Mouse (Mus musculus): ENCODE results near the gene Ripply1.

Ripply1 gene

DNA sequence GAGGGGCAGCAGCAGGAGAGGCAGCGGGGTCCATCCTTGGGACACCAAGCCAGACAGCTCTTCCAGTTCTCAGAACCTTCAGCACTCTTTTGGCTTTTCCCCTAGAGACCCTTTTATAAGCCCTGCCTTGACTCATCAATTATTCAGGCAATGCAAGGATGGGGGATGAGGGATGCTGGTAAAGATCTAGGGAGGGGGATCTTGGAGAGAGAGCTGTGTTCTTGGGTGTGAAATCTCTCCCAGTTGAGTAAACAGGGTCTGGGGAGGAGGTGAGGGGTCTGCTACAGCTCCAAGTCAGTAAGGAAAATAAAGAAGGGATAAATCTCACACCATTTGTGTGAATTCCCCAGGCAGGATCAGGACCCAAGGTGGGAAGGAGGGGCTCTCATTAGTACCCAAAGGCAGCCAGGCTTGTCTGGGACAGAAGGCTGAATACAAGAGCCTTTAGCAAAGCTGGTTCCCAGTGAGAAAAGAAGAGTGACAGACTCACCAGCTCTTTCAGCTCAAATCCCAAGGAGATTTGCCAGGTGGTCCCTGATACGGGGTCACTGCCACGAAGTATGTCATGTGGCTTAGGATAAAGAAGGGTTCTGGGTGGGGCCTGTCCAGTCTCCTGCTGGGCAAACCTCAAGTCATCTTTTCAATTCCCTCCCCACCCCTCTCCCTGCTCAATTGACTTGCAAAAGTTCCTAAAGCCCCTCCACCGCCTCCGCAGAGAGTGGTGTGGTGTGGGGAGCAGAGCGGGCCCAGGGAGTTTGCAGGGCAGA, at the start of gene Ripply1:
Gene Ripply1, minus strand, starts transcription at position 76 of the 767 bp plus-strand sequence.
- no peak for DNase-seq (ENCODE audit: low spot score)

GRCm38 (mm10) chrX:139828363-139829092, 46.4 kb upstream of the Ripply1 start:
- no peak for DNase-seq (ENCODE audit: low spot score)

GRCm38 (mm10) chrX:139826926-139827325, 44.8 kb upstream of the Ripply1 start:
- no peak for DNase-seq (ENCODE audit: low spot score)

DNA sequence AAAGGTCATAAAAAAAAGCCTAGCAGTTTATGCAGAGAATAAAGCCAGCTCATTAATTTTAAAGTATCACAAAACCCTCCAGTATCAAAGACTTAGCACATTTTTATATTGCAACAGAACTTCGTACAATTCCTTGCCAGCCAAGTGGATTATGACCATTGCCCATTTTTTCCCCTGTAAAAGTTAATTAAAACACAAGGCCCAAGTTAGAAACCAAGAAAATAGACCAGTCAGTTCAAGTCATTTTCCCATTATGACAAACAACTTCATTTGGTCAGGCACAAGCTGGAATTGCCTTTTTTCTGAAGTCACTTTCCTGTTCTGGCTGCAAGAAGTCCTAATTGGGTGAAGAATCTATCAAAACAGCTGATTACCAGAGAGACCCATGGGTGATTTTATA, 43.2 kb upstream of the Ripply1 start:
- DNase-seq (ENCODE audit: low spot score), result no peak

GRCm38 (mm10) chrX:139815201-139815600, 33.0 kb upstream of the Ripply1 start:
- no peak for DNase-seq (ENCODE audit: low spot score)

GRCm38 (mm10) chrX:139814018-139814635, 32.0 kb upstream of the Ripply1 start:
- DNase-seq (ENCODE audit: low spot score), result no peak

- no peak for DNase-seq (ENCODE audit: low spot score)
Measured at GRCm38 (mm10) chrX:139813299-139814002, 31.3 kb upstream of the Ripply1 start.

DNA sequence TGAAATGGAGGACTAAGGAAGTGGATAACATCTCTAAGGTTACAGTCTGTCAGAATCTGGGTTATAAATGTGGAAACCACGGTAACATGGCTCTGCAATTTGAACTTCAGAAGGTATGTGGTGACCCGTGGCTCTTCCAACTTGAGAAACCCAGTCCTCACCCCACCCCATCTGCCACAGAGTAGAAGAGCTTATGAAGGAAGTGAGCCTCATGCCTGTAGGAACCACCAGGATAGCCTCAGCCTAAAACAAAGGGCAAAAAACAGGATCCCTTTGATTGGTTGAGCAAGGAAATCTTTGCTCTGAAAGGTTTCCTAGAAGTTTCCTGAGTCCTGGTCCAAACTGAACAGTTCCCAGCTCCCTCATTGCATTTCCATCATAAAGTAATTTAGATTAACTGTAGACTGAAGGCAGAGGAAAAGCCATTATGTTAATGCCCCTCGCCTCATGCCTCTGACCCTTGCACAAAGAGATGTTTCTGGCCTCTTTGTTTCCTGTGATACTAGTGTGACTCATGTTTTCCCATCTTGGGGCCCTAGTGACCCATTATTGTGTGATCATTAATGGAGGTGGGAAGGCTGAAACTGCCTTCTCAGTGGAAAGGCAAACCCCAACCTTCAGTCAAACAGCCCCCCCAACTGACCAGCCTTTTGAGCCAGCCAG, 30.6 kb upstream of the Ripply1 start:
- no peak for DNase-seq (ENCODE audit: low spot score)

DNA sequence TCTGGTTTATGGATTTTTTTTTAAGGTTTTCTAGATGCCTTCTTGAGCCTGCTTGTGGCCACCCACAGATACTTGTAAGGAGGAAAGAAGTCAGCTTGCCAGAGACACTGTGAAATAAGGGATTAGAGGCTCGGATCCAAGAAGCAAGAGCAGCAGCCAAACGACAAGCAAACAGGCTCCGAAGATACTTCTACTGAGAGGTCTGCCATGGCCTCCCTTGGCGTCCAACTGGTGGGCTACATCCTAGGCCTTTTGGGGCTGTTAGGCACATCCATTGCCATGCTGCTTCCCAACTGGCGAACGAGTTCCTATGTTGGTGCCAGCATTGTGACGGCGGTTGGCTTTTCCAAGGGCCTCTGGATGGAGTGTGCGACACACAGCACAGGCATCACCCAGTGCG, 26.3 kb upstream of the Ripply1 start:
- no peak for DNase-seq (ENCODE audit: low spot score)

DNA sequence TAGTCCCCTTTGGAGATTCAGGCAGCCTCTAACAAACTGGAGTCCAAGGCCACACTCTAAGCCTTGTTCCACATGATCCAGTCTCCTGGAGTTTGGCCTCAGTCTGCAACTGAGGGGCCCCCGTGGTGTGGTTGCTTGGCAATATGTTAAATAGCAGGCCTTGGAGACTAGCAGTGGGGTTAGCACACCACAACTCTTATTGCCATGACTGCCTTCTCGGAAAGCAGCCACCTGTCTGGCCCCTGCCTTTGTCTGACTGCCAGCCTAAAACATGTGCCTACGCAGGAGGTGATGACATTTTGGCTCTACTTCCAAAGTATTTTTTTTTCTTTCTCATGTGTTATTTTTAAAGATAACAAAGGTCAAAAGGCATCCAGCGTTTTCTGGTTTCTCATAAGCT, 25.9 kb upstream of the Ripply1 start:
- DNase-seq (ENCODE audit: low spot score), result no peak

DNA sequence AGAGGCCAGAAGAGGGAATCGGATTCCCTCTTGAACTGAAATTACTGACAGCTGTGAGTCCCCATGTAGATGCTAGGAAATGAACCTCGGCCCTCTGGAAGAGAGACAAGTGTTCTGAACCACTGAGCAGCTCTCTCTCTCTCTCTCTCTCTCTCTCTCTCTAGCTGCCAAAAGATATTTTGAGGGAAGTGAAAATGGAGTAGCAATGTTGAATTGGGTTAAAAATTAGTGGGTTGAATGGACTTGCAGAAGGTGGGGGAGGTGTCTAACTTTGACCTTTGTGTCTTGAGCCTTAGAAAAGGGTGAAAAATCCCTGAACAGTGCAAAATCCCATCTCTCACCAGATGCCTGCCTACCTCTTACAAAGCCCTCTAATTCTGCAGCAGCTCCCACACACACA, 25.2 kb upstream of the Ripply1 start:
- DNase-seq (ENCODE audit: low spot score), result no peak

DNA sequence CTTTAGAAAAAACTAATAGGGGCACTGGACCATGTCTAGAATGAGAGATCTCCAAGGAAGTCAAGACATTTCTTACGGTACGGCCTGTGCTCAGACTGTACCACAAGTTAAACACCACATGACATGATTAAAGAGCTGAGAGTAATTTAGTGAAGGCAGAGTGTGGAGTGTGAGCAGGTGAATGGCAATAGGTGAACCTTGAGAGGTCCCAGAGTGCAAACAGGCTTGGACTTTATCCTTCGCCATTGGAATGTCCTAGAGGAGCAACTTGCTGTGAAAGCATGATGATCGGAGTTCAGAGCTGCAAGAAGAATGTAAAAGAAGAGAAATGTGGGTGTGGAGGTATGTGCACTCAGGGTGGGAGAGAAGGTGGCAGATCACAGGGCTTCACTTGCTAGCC, 23.8 kb upstream of the Ripply1 start:
- DNase-seq (ENCODE audit: low spot score), result no peak

DNA sequence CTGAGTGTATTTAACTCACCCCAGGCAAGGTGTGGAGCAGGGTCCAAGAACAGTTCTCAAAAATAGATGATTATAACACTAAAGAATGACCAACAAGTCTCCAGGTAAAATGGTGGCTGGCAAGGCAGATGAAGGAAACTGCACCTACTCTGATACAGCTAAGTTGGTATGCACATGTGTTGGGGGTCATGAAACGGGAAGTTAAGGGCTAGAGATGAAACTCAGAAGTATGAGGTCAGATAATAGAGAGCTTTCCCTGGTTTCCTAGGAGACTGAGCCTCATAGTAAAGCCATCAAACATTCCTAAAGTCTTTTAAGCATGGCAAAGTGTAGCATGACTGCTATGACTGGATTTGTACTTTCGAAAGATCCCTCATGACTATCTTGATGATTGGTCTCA, 20.9 kb upstream of the Ripply1 start:
- no peak for DNase-seq (ENCODE audit: low spot score)

GRCm38 (mm10) chrX:139800406-139800878, 18.3 kb upstream of the Ripply1 start, which contains the start of gene Cldn2:
Gene Cldn2 (plus strand): TSS chrX:139800828.
- no peak for DNase-seq (ENCODE audit: low spot score)

DNA sequence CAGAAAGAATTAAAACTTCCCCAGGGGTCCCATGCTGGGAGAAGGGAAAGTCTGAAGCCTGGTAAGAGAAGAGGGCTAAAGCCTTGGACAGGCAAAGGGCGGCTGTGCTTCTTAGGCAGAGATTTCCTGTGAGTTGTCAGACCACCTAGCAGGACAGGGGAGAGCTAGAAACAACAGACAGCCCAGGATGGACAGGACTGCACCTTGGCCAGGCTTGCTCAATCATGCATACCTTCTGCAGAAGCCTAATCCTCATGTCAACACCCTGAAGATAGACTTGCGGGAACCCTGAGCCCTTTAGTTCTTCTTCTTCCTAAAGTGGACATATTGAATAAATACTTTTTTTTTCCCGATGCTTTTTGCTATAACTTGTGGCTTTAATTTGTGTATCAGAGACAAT, 17.8 kb upstream of the Ripply1 start:
- peak; percentile 68 for DNase-seq (ENCODE audit: low spot score)

- no peak for DNase-seq (ENCODE audit: low spot score)
Measured at GRCm38 (mm10) chrX:139797875-139798274, 15.7 kb upstream of the Ripply1 start.

- no peak for DNase-seq (ENCODE audit: low spot score)
Measured at GRCm38 (mm10) chrX:139796037-139796436, 13.9 kb upstream of the Ripply1 start.

GRCm38 (mm10) chrX:139794072-139794845, 12.1 kb upstream of the Ripply1 start:
- DNase-seq (ENCODE audit: low spot score), result no peak

GRCm38 (mm10) chrX:139785764-139786163, 3.6 kb upstream of the Ripply1 start:
- no peak for DNase-seq (ENCODE audit: low spot score)

DNA sequence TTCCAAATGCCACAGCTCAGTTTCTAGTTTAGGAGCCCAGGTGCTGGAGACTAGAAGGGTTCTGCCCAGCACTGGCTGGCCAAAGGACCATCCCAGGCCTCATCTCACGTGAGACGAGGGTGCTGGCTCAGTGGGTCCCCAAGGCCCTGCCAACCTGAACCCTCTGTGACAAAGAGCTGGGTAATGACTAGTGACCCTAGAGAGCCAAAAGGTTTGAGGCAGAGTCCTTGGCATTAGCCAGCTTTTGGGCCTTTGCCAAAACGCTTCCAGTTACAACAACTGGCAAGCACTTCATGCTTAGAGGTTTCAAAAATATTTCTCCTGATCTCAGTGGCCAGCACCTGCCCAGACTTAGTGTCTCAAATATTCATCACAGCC, 881 bp upstream of the Ripply1 start:
- DNase-seq (ENCODE audit: low spot score), result no peak

- DNase-seq (ENCODE audit: low spot score), result peak; percentile 32
Measured at GRCm38 (mm10) chrX:139781563-139781962, 590 bp downstream of the Ripply1 start.
